Mouse (Mus musculus): ENCODE data around the gene Mtx1. TPM values are rescaled to one million over a fixed set of nuclear protein-coding genes. Genes with fewer than 3 reads are reported as not detected.

The Mtx1 gene
- total and polyA plus RNA-seq, 2 experiments from 2014 or later, result 108 to 176 TPM

- no peaks in the 10 kb centered on the region for H3K4me1 ChIP-seq (ENCODE audit: insufficient read depth, low read length)
- TF ChIP-seq CTCF (IDR thresholded peaks at IDR 0.05), result no peak
- no peak overlapping the region for H3K27ac ChIP-seq (ENCODE audit: low read depth, low read length)
- DNase-seq (ENCODE audit: low spot score), result no peak
- no peaks in the 10 kb centered on the region for H3K27me3 ChIP-seq (ENCODE audit: insufficient read depth, low read length)
- H3K9ac ChIP-seq (replicated peaks; ENCODE audit: low read length, poor library complexity, severe bottlenecking), result no peak overlapping the region
- H3K4me3 ChIP-seq (ENCODE audit: low read depth, low read length), result no peak overlapping the region
- 93% methylated on average over 21 of the region's 21 CpGs for WGBS
- H3K9me3 ChIP-seq (ENCODE audit: low read length), result no peaks in the 10 kb centered on the region
- ATAC-seq (ENCODE audit: low FRiP score), result no peak
- H3K4me2 ChIP-seq (ENCODE audit: low read depth, low read length, poor library complexity, severe bottlenecking), result no peak overlapping the region
- H3K36me3 ChIP-seq (ENCODE audit: insufficient read depth, low read length), result peaks cover 92% of the 10 kb centered on the region
Measured at GRCm38 (mm10) chr3:89237682-89238081, 10.8 kb upstream of the Mtx1 start.

- TF ChIP-seq CTCF (IDR thresholded peaks at IDR 0.05), result no peak
- H3K27me3 ChIP-seq (ENCODE audit: insufficient read depth, low read length), result no peaks in the 10 kb centered on the region
- H3K4me3 ChIP-seq (ENCODE audit: low read depth, low read length), result no peak overlapping the region
- DNase-seq (ENCODE audit: low spot score) (no peak), ATAC-seq (ENCODE audit: low FRiP score) (no peak)
- no peaks in the 10 kb centered on the region for H3K4me1 ChIP-seq (ENCODE audit: insufficient read depth, low read length)
- peaks cover 83% of the 10 kb centered on the region for H3K36me3 ChIP-seq (ENCODE audit: insufficient read depth, low read length)
- no peak overlapping the region for H3K4me2 ChIP-seq (ENCODE audit: low read depth, low read length, poor library complexity, severe bottlenecking)
- WGBS, result 91% methylated on average over 10 of the region's 10 CpGs
- H3K9ac ChIP-seq (replicated peaks; ENCODE audit: low read length, poor library complexity, severe bottlenecking), result no peak overlapping the region
- no peaks in the 10 kb centered on the region for H3K9me3 ChIP-seq (ENCODE audit: low read length)
- H3K27ac ChIP-seq (ENCODE audit: low read depth, low read length), result no peak overlapping the region
Measured at GRCm38 (mm10) chr3:89236516-89236915, 9.6 kb upstream of the Mtx1 start.

- no peaks in the 10 kb centered on the region for H3K9me3 ChIP-seq (ENCODE audit: low read length)
- H3K9ac ChIP-seq (replicated peaks; ENCODE audit: low read length, poor library complexity, severe bottlenecking), result no peak overlapping the region
- ATAC-seq (ENCODE audit: low FRiP score) (no peak), DNase-seq (ENCODE audit: low spot score) (no peak)
- WGBS, result 79% methylated on average over 14 of the region's 14 CpGs
- no peak for TF ChIP-seq CTCF (IDR thresholded peaks at IDR 0.05)
- H3K27ac ChIP-seq (ENCODE audit: low read depth, low read length), result no peak overlapping the region
- H3K36me3 ChIP-seq (ENCODE audit: insufficient read depth, low read length), result peaks cover 56% of the 10 kb centered on the region
- H3K4me1 ChIP-seq (ENCODE audit: insufficient read depth, low read length), result no peaks in the 10 kb centered on the region
- no peaks in the 10 kb centered on the region for H3K27me3 ChIP-seq (ENCODE audit: insufficient read depth, low read length)
- no peak overlapping the region for H3K4me2 ChIP-seq (ENCODE audit: low read depth, low read length, poor library complexity, severe bottlenecking)
- no peak overlapping the region for H3K4me3 ChIP-seq (ENCODE audit: low read depth, low read length)
Measured at GRCm38 (mm10) chr3:89233562-89234110, 6.7 kb upstream of the Mtx1 start.

- no peak for ATAC-seq (ENCODE audit: low FRiP score)
- no peaks in the 10 kb centered on the region for H3K4me1 ChIP-seq (ENCODE audit: insufficient read depth, low read length)
- H3K36me3 ChIP-seq (ENCODE audit: insufficient read depth, low read length), result peaks cover 47% of the 10 kb centered on the region
- WGBS, result 80% methylated on average over 6 of the region's 6 CpGs
- no peak overlapping the region for H3K4me2 ChIP-seq (ENCODE audit: low read depth, low read length, poor library complexity, severe bottlenecking)
- H3K27ac ChIP-seq (ENCODE audit: low read depth, low read length), result no peak overlapping the region
- no peaks in the 10 kb centered on the region for H3K9me3 ChIP-seq (ENCODE audit: low read length)
- DNase-seq (ENCODE audit: low spot score), result no peak
- H3K27me3 ChIP-seq (ENCODE audit: insufficient read depth, low read length), result no peaks in the 10 kb centered on the region
- no peak overlapping the region for H3K9ac ChIP-seq (replicated peaks; ENCODE audit: low read length, poor library complexity, severe bottlenecking)
- H3K4me3 ChIP-seq (ENCODE audit: low read depth, low read length), result no peak overlapping the region
- no peak for TF ChIP-seq CTCF (IDR thresholded peaks at IDR 0.05)
Measured at GRCm38 (mm10) chr3:89232614-89233013, 5.7 kb upstream of the Mtx1 start.

- H3K27ac ChIP-seq (ENCODE audit: low read depth, low read length), result no peak overlapping the region
- H3K4me3 ChIP-seq (ENCODE audit: low read depth, low read length), result no peak overlapping the region
- H3K9me3 ChIP-seq (ENCODE audit: low read length), result no peaks in the 10 kb centered on the region
- 0 out of 2 replicates have a peak, but pooled peaks cover 3% of the 10 kb centered on the region for H3K4me1 ChIP-seq (ENCODE audit: insufficient read depth, low read length)
- H3K27me3 ChIP-seq (ENCODE audit: insufficient read depth, low read length), result no peaks in the 10 kb centered on the region
- H3K4me2 ChIP-seq (ENCODE audit: low read depth, low read length, poor library complexity, severe bottlenecking), result no peak overlapping the region
- 74% methylated on average over 16 of the region's 16 CpGs for WGBS
- TF ChIP-seq CTCF (IDR thresholded peaks at IDR 0.05), result no peak
- H3K36me3 ChIP-seq (ENCODE audit: insufficient read depth, low read length), result peaks cover 43% of the 10 kb centered on the region
- H3K9ac ChIP-seq (replicated peaks; ENCODE audit: low read length, poor library complexity, severe bottlenecking), result no peak overlapping the region
- no peak for ATAC-seq (ENCODE audit: low FRiP score)
- no peak for DNase-seq (ENCODE audit: low spot score)
Measured at GRCm38 (mm10) chr3:89231772-89232275, 4.9 kb upstream of the Mtx1 start.

GRCm38 (mm10) chr3:89231345-89231744, 4.5 kb upstream of the Mtx1 start:
- WGBS, result 76% methylated on average over 7 of the region's 7 CpGs
- H3K4me2 ChIP-seq (ENCODE audit: low read depth, low read length, poor library complexity, severe bottlenecking), result no peak overlapping the region
- H3K9ac ChIP-seq (replicated peaks; ENCODE audit: low read length, poor library complexity, severe bottlenecking), result no peak overlapping the region
- ATAC-seq (ENCODE audit: low FRiP score) (no peak), DNase-seq (ENCODE audit: low spot score) (no peak)
- peaks cover 38% of the 10 kb centered on the region for H3K36me3 ChIP-seq (ENCODE audit: insufficient read depth, low read length)
- 0 out of 2 replicates have a peak, but pooled peaks cover 7% of the 10 kb centered on the region for H3K4me1 ChIP-seq (ENCODE audit: insufficient read depth, low read length)
- TF ChIP-seq CTCF (IDR thresholded peaks at IDR 0.05), result no peak
- H3K27ac ChIP-seq (ENCODE audit: low read depth, low read length), result no peak overlapping the region
- H3K4me3 ChIP-seq (ENCODE audit: low read depth, low read length), result no peak overlapping the region
- no peaks in the 10 kb centered on the region for H3K9me3 ChIP-seq (ENCODE audit: low read length)
- no peaks in the 10 kb centered on the region for H3K27me3 ChIP-seq (ENCODE audit: insufficient read depth, low read length)
